Mouse (Mus musculus) small intestine, adult 2 months (tissue): ENCODE data around the gene Traf3ip1.

ENCODE experiments used
- CTCF ChIP-seq: fragments of 200-500 bp; IDR thresholded peaks from 2 replicates; pipeline ENCODE4 v1.5.1; 2012; ENCODE audit warnings: low read depth, mild to moderate bottlenecking, control low read depth, inconsistent platforms, low read length, moderate library complexity, mixed read lengths; ENCODE audit not compliant: insufficient replicate concordance, insufficient read length; ENCODE audit errors: extremely low read depth
- POLR2A ChIP-seq: fragments of 200-500 bp; IDR thresholded peaks from 2 replicates; pipeline ENCODE4 v1.6.1; 2012; ENCODE audit warnings: low read depth, mild to moderate bottlenecking, control low read depth, inconsistent platforms, low read length, moderate library complexity

DNA sequence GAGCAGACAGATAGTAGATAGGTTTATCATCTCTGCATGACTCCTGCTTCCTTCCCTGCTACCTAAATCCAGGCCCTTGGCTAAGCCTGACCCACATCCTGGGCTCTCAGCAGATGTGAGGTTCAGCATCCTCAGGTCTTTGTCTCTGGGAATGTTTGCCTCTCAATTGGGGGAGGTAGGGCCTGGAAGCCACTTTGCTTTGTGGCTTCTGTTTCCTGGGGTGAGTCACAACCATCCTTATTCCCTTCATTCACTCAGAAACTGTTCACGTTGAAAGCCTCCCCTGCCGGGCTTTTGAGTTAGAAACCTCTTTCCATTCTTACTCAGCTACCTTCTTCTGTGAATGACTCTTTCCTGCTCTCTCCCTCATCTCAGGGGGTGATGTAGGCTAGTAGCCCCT lies 1.7 kb upstream of the Traf3ip1 start:
- no peak for TF ChIP-seq CTCF
- no peak for TF ChIP-seq POLR2A
